ENCODE assay signal across 23 mouse cellular contexts in genomic region chr8:81824975-81825374, GRCm38 (mm10).
DNase-seq lines count a peak whose midpoint lies in the region; ATAC-seq and TF ChIP-seq lines count a peak whose summit lies in the region.
"Had no signal": no experiment of that assay in that cellular context is flagged by ENCODE, and none has a peak within 500 bp of the region (broad histone marks: within the 10 kb centered on the region; RNA-seq: fewer than 3 reads in every experiment).

No protein-coding gene starts in this region.

- no peaks in the 10 kb centered on the region for H3K9me3 ChIP-seq in forebrain, postnatal 0 days (ENCODE audit: low read length)
- H3K9me3 ChIP-seq in forebrain, embryonic 11.5 days (ENCODE audit: control insufficient read depth, low read length) = no peaks in the 10 kb centered on the region
- H3K9me3 ChIP-seq in heart, embryonic 12.5 days (replicated peaks) = no peaks in the 10 kb centered on the region
- no peaks in the 10 kb centered on the region for H3K9me3 ChIP-seq in liver, postnatal 0 days (ENCODE audit: low read length)
- H3K9me3 ChIP-seq: embryonic facial prominence, embryonic 12.5 days; forebrain, embryonic 12.5 days; G1E; hindbrain, embryonic 13.5 days; intestine, embryonic 15.5 days had no signal

- ATAC-seq in forebrain, postnatal 0 days = peak; percentile 70
- ATAC-seq in forebrain, embryonic 11.5 days (replicated peaks; ENCODE audit: low FRiP score) = no peak
- no peak for ATAC-seq in heart, embryonic 12.5 days (ENCODE audit: insufficient number of reproducible peaks, low FRiP score)
- ATAC-seq in liver, postnatal 0 days = no peak
- ATAC-seq: activated CD4-positive, CD25-positive, alpha-beta regulatory T cell, adult 4 months; forebrain, embryonic 16.5 days; intestine, embryonic 15.5 days; Patski had no signal

- no peaks in the 10 kb centered on the region for H3K36me3 ChIP-seq in forebrain, postnatal 0 days (ENCODE audit: insufficient read depth)
- H3K36me3 ChIP-seq in forebrain, embryonic 11.5 days (ENCODE audit: control insufficient read depth, insufficient read depth, low read length) = no peaks in the 10 kb centered on the region
- no peaks in the 10 kb centered on the region for H3K36me3 ChIP-seq in heart, embryonic 12.5 days
- H3K36me3 ChIP-seq in liver, postnatal 0 days (replicated peaks; ENCODE audit: insufficient read depth, low read length) = no peaks in the 10 kb centered on the region
- H3K36me3 ChIP-seq: embryonic facial prominence, embryonic 12.5 days; forebrain, embryonic 12.5 days; hindbrain, embryonic 13.5 days; intestine, embryonic 15.5 days had no signal

- no peak overlapping the region for H3K4me2 ChIP-seq in forebrain, postnatal 0 days (ENCODE audit: low read depth)
- H3K4me2 ChIP-seq in forebrain, embryonic 11.5 days (ENCODE audit: low read depth, low read length, severe bottlenecking) = no peak overlapping the region
- no peak overlapping the region for H3K4me2 ChIP-seq in heart, embryonic 12.5 days
- no peak overlapping the region for H3K4me2 ChIP-seq in liver, postnatal 0 days (ENCODE audit: low read depth, low read length)
- H3K4me2 ChIP-seq: embryonic facial prominence, embryonic 12.5 days; forebrain, embryonic 12.5 days; hindbrain, embryonic 13.5 days; intestine, embryonic 15.5 days had no signal

- H3K9ac ChIP-seq in forebrain, postnatal 0 days = no peak overlapping the region
- H3K9ac ChIP-seq in forebrain, embryonic 11.5 days (ENCODE audit: low read length) = no peak overlapping the region
- no peak overlapping the region for H3K9ac ChIP-seq in heart, embryonic 12.5 days
- no peak overlapping the region for H3K9ac ChIP-seq in liver, postnatal 0 days (replicated peaks)
- H3K9ac ChIP-seq: embryonic facial prominence, embryonic 12.5 days; forebrain, embryonic 12.5 days; hindbrain, embryonic 13.5 days; intestine, embryonic 15.5 days had no signal

- no peak overlapping the region for H3K4me3 ChIP-seq in forebrain, postnatal 0 days (ENCODE audit: low read depth, low read length)
- H3K4me3 ChIP-seq in forebrain, embryonic 11.5 days (ENCODE audit: low read depth, low read length) = no peak overlapping the region
- no peak overlapping the region for H3K4me3 ChIP-seq in heart, embryonic 12.5 days
- no peak overlapping the region for H3K4me3 ChIP-seq in liver, postnatal 0 days (ENCODE audit: low read depth, low read length)
- H3K4me3 ChIP-seq: embryonic facial prominence, embryonic 12.5 days; forebrain, embryonic 12.5 days; hindbrain, embryonic 13.5 days; intestine, embryonic 15.5 days had no signal

- H3K27me3 ChIP-seq in forebrain, postnatal 0 days (ENCODE audit: insufficient read depth, low read length) = no peaks in the 10 kb centered on the region
- H3K27me3 ChIP-seq in forebrain, embryonic 11.5 days (ENCODE audit: control insufficient read depth, insufficient read depth, low read length) = no peaks in the 10 kb centered on the region
- H3K27me3 ChIP-seq in heart, embryonic 12.5 days (replicated peaks) = no peaks in the 10 kb centered on the region
- H3K27me3 ChIP-seq in liver, postnatal 0 days (ENCODE audit: insufficient read depth, low read length) = no peaks in the 10 kb centered on the region
- H3K27me3 ChIP-seq: embryonic facial prominence, embryonic 12.5 days; forebrain, embryonic 12.5 days; hindbrain, embryonic 13.5 days; intestine, embryonic 15.5 days; Patski had no signal

- TF ChIP-seq CTCF in forebrain, postnatal 0 days (IDR thresholded peaks at IDR 0.05; ENCODE audit: low read depth) = no peak
- no peak for TF ChIP-seq CTCF in liver, postnatal 0 days (IDR thresholded peaks at IDR 0.05; ENCODE audit: low read depth)

- no peak overlapping the region for H3K27ac ChIP-seq in forebrain, postnatal 0 days (ENCODE audit: low read depth, low read length)
- H3K27ac ChIP-seq in forebrain, embryonic 11.5 days (ENCODE audit: low read depth, low read length) = no peak overlapping the region
- H3K27ac ChIP-seq in heart, embryonic 12.5 days (ENCODE audit: poor library complexity, severe bottlenecking) = no peak overlapping the region
- H3K27ac ChIP-seq in liver, postnatal 0 days (ENCODE audit: low read depth) = no peak overlapping the region
- H3K27ac ChIP-seq: embryonic facial prominence, embryonic 12.5 days; forebrain, embryonic 12.5 days; hindbrain, embryonic 13.5 days; intestine, embryonic 15.5 days had no signal

- no peak for TF ChIP-seq EP300 in liver, postnatal 0 days (IDR thresholded peaks at IDR 0.05; ENCODE audit: low read depth)

- peak; percentile 32 for DNase-seq in forebrain, postnatal 0 days
- no peak for DNase-seq in forebrain, embryonic 11.5 days (ENCODE audit: low spot score)
- peak; percentile 23 for DNase-seq in heart, adult 8-10 months (ENCODE audit: low spot score)
- DNase-seq in brain, adult 2 months (ENCODE audit: low read depth, low spot score) = peak; percentile 41
- DNase-seq in lung, postnatal 14 days = no peak
- DNase-seq in liver, postnatal 0 days = no peak
- DNase-seq: adrenal gland, postnatal 14 days; B cell, adult 2 months; cerebellum, adult 11 months; cerebellum, adult 9-10 months; cerebellum, postnatal 25 days; gastrocnemius, postnatal 10 days; heart, postnatal 10 days; kidney, adult 18-20 months had no signal

- WGBS in forebrain, postnatal 0 days = 33% methylated on average over 2 of the region's 2 CpGs
- 59% methylated on average over 2 of the region's 2 CpGs for WGBS in forebrain, embryonic 11.5 days
- 22% methylated on average over 2 of the region's 2 CpGs for WGBS in heart, embryonic 12.5 days
- WGBS in liver, postnatal 0 days (ENCODE audit: insufficient replicate concordance) = 53% methylated on average over 2 of the region's 2 CpGs

- H3K4me1 ChIP-seq in forebrain, postnatal 0 days (ENCODE audit: insufficient read depth) = no peaks in the 10 kb centered on the region
- H3K4me1 ChIP-seq in forebrain, embryonic 11.5 days (replicated peaks; ENCODE audit: control insufficient read depth, insufficient read depth, low read length) = no peaks in the 10 kb centered on the region
- H3K4me1 ChIP-seq in heart, embryonic 12.5 days (replicated peaks) = no peaks in the 10 kb centered on the region
- H3K4me1 ChIP-seq in liver, postnatal 0 days (ENCODE audit: insufficient read depth) = no peaks in the 10 kb centered on the region
- H3K4me1 ChIP-seq: embryonic facial prominence, embryonic 12.5 days; forebrain, embryonic 12.5 days; hindbrain, embryonic 13.5 days; intestine, embryonic 15.5 days had no signal

Comparison
In these comparisons a context has a peak if more than half of its experiments do, and no peak if none do; other contexts are left out.
1. DNase-seq: peak in forebrain, postnatal 0 days (single experiment), heart, adult 8-10 months (single experiment) and brain, adult 2 months (single experiment); none in forebrain, embryonic 11.5 days (single experiment), lung, postnatal 14 days (single experiment) and liver, postnatal 0 days (single experiment).